Mouse (Mus musculus): ENCODE measurements at regions not wholly inside any gene's neighbourhood (a gene's known extent, or its start where the extent isn't known, plus 50 kb on each side); places are given as distances from the start of the nearest gene placed in this dataset.

DNA sequence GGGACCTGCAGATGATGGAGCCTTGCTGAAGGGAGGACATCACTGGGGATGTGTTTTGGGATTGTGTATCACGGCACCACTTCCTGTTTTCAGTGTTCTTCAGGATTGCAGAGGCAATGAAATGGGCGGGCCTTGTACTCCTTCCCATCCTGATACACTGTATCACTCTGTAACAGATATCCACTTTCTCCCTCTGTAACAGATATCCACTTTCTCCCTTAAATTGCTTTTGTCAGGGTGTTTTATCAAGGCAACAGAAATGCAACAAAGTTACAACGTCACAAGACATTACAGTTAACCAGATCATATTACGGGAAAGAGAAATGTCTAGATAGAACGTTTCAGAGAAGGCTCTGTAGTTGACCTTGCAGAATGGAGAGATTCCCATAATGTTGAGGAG, 114.5 kb upstream of the Egr2 start:
- Histone ChIP-seq H3K4me3 (ENCODE audit: control insufficient read depth in 1 of 2, insufficient read depth in 1 of 2, low read depth in 2 of 2, low read length in 2 of 2) (no peak overlapping the region), H3K79me2 (ENCODE audit: control insufficient read depth, insufficient read depth, low read length, poor library complexity) (no peaks in the 10 kb centered on the region), H3K27me3 (ENCODE audit: control insufficient read depth in 1 of 2, insufficient read depth in 2 of 2, low read length in 2 of 2) (no peaks in the 10 kb centered on the region), H3K36me3 (ENCODE audit: control insufficient read depth in 1 of 2, insufficient read depth in 2 of 2, low read length in 2 of 2) (peaks cover 3 to 13% of the 10 kb centered on the region in 2 experiments; a peak in 3 of 4 replicates), H3K9me3 (replicated peaks; ENCODE audit: insufficient read depth, low read length) (no peaks in the 10 kb centered on the region), H3K27ac (ENCODE audit: control insufficient read depth, low read depth, low read length) (no peak overlapping the region), H3K4me1 (ENCODE audit: control insufficient read depth in 1 of 2, insufficient read depth in 2 of 2, low read length in 2 of 2) (no peaks in the 10 kb centered on the region; a peak in 1 of 4 replicates), H3K9ac (ENCODE audit: control insufficient read depth, low read depth, low read length, poor library complexity, severe bottlenecking) (no peak overlapping the region)
- TF ChIP-seq TCF12 (IDR thresholded peaks at IDR 0.05; ENCODE audit: low read depth, low read length) (peak; percentile 62; the same call in 1 of the 2 replicates), POLR2AphosphoS2 (IDR thresholded peaks at IDR 0.05; ENCODE audit: low read length) (no peak), E2F4 (IDR thresholded peaks at IDR 0.05; ENCODE audit: borderline replicate concordance, low read depth, low read length) (no peak), SIN3A (IDR thresholded peaks at IDR 0.05; ENCODE audit: low read length) (peak; percentile 20; the same call in 1 of the 2 replicates), ZMIZ1 (IDR thresholded peaks at IDR 0.05; ENCODE audit: low read depth, low read length) (no peak), GATA1 (IDR thresholded peaks at IDR 0.05; ENCODE audit: low read depth, low read length) (peak; percentile 50), EP300 (IDR thresholded peaks at IDR 0.05; ENCODE audit: low read depth in 1 of 2, low read length in 2 of 2) (peak; percentile 16 to 67; a peak in 2 of 4 replicates), MAX (IDR thresholded peaks at IDR 0.05; ENCODE audit: low read length) (no peak), CTCF (IDR thresholded peaks at IDR 0.05 in 2 of 3, conservative IDR thresholded peaks at IDR 0.05 in 1 of 3; ENCODE audit: control insufficient read depth in 1 of 3, insufficient read depth in 1 of 3, low read depth in 2 of 3, low read length in 3 of 3, poor library complexity in 1 of 3, severe bottlenecking in 1 of 3) (no peak), POLR2A (IDR thresholded peaks at IDR 0.05; ENCODE audit: control insufficient read depth in 1 of 2, insufficient read depth in 1 of 2, low read depth in 1 of 2, low read length in 2 of 2, poor library complexity in 1 of 2) (no peak), MEF2A (IDR thresholded peaks at IDR 0.05; ENCODE audit: extremely low read depth, insufficient replicate concordance, low read depth, low read length, poor library complexity, severe bottlenecking) (no peak), MXI1 (IDR thresholded peaks at IDR 0.05; ENCODE audit: low read depth, low read length) (no peak), UBTF (IDR thresholded peaks at IDR 0.05; ENCODE audit: borderline replicate concordance, insufficient read depth, low read depth, low read length) (no peak), TBP (IDR thresholded peaks at IDR 0.05; ENCODE audit: low read depth, low read length) (no peak), ETS1 (IDR thresholded peaks at IDR 0.05; ENCODE audit: low read depth, low read length) (peak; percentile 40; the same call in 1 of the 2 replicates), MAFK (IDR thresholded peaks at IDR 0.05; ENCODE audit: borderline replicate concordance, low read depth, low read length) (no peak), NRF1 (IDR thresholded peaks at IDR 0.05; ENCODE audit: insufficient read depth, low read depth, low read length, poor library complexity, severe bottlenecking) (no peak), RAD21 (IDR thresholded peaks at IDR 0.05; ENCODE audit: low read depth, low read length) (no peak), HCFC1 (IDR thresholded peaks at IDR 0.05; ENCODE audit: low read depth, low read length) (no peak), RCOR1 (IDR thresholded peaks at IDR 0.05; ENCODE audit: low read depth, low read length) (peak; percentile 66; the same call in 1 of the 2 replicates), USF2 (IDR thresholded peaks at IDR 0.05; ENCODE audit: borderline replicate concordance in 1 of 2, insufficient read depth in 1 of 2, low read depth in 1 of 2, low read length in 2 of 2) (no peak), MAZ (IDR thresholded peaks at IDR 0.05; ENCODE audit: low read depth, low read length) (no peak), POLR2AphosphoS5 (IDR thresholded peaks at IDR 0.05; ENCODE audit: borderline replicate concordance, low read depth, low read length) (no peak), GABPA (IDR thresholded peaks at IDR 0.05; ENCODE audit: low read depth, low read length) (no peak), CHD2 (IDR thresholded peaks at IDR 0.05; ENCODE audit: low read length) (no peak), BHLHE40 (IDR thresholded peaks at IDR 0.05; ENCODE audit: borderline replicate concordance, low read depth, low read length) (no peak), SMC3 (IDR thresholded peaks at IDR 0.05; ENCODE audit: low read depth, low read length) (no peak), JUND (IDR thresholded peaks at IDR 0.05; ENCODE audit: low read depth, low read length) (no peak)
- peak; percentile 42 for DNase-seq (ENCODE audit: low read depth, low spot score)
